Mouse (Mus musculus) megakaryocyte, adult 5-6 weeks (primary cell): ENCODE measurements around the gene Gm27179. TPM values are rescaled to one million over a fixed set of nuclear protein-coding genes. Genes with fewer than 3 reads are reported as not detected.
"Not testable (repeated sequence)": the region's sequence is repeated elsewhere in the genome, so short reads cannot be mapped to it uniquely, and the experiment has no call there.

Source experiments
- ATAC-seq: 2 replicates; pipeline ENCODE4 v1.8.0; 2016; ENCODE audit warnings: mild to moderate bottlenecking, inconsistent platforms; ENCODE audit not compliant: poor library complexity, severe bottlenecking
- total RNA-seq, 2 experiments: library from RNA; stranded (forward) in 1 of 2; stranded (reverse) in 1 of 2; fragments of 153-499, 151-499 nt in 1 of 2; fragments of 221-1000, 200-1000 nt in 1 of 2; gene quantifications; 2 replicates each; pipeline versions ENCODE4 v1.2.3 to v1.2.4; 2015 to 2017

The Gm27179 gene
- total RNA-seq, 2 experiments from 2014 or later = not detected

DNA sequence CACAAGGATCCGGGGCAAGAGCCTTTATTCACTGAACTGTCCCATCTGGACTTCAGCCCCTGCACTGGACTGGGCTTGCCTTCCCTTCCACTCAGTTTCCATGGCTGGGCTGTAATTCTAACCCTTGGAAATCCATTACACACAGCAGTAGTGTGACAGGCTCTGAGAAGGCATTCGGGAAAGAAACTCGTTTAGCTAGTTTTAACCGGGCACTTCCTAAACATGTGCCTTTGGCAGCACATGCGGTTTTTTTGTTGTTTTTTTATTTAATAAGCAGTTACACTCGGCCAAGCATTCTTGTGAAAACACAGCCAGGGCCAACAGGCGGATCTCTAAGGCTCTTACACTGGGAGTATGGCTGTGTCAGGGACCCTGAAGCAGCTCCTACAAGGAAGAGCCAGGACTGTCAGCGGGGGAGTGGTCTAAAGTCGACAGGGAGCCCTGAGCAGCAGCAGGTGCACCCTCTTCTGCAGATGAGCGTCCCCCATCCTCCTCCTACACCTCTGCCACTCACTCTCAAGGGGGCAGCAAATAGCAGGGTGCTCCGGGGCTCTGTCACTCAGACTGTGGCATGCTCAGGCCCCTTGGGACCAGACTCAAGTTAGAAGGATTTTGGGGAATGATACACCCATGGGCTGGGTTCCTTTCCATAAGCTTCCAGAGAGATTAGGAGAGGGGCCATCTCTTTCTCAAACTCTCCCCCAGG lies 38.3 kb downstream of the Gm27179 start:
- ATAC-seq = not testable (repeated sequence)

DNA sequence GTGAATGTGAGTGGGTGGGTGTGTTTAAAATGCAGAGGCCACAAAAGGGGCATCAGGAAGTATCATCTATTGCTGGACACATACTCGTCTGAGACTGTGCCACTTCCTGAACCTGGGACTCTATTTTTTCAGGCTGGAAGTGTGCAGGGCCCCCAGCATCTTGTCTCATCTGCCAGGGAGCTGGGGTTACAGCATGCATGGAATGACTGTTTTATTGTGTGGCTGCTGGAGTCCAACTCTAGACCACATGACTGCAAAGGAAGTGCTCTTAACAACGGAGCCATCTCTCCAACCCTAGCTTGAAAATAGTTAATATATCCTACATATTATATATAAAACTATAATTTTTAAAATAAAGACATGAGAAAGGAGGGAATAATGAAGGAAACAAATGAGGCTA lies 39.0 kb downstream of the Gm27179 start:
- not testable (repeated sequence) for ATAC-seq

DNA sequence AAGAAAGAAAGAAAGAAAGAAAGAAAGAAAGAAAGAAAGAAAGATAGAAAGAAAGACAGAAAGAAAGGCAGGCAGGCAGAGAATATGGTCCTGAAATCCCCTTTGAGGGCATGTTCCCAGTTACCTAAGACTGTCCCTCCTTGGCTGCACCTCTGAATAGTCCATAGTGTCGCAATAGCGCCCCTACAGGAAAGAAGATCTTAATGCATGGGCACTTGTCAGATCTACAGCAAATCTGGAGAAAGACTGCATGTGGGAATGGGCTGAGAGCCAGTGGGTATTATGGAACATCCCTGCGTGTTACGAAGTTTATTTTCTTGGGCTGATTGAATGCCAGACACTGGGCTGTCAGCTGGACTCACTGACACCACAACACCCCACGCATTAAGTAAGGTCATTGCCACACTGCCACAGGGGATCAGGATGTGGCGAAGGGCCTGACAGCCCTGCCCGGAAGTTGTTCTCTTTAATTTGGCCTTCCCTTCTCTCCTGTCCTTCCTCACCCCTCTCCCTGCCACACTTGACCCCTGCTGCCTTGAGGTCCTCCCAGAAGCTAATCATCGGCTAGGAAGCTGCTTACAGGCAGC lies 42.1 kb downstream of the Gm27179 start:
- peak; percentile 80 for ATAC-seq

DNA sequence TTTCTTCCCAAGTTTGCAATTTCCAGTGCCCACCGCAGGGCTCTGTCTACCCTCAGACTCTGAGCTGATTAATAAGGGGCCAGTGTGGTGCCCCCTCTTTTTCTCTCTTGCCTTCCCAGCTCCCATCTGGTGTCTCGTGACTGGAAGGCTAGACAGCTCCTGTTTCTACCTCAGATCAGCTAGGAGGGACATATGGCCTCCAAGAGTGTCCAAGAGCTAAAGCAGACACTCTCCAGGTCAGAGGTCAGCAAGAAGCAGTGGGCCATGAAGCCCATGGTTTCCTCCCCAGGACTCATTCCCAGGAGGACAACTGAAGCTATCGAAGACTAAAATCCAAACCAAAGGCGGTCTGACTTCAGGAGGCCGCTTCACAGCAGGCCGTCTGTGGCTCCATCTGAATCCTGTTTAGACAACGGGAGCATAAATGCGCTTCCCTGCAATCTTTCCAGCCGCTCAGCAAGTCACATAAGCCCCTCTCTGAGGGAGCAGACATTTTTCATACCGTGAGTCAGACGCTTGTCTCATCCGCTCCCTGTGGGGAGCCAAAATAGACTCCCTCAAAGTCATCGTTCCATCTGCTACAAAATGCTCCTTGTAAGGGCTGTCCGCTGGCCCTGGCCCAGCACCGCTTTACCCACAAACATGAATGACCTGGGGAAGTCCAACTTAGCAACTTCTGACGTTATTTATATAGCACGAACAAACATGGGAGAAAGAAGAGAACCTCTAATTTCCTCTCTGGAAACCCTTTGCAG lies 44.6 kb downstream of the Gm27179 start:
- not testable (repeated sequence) for ATAC-seq

DNA sequence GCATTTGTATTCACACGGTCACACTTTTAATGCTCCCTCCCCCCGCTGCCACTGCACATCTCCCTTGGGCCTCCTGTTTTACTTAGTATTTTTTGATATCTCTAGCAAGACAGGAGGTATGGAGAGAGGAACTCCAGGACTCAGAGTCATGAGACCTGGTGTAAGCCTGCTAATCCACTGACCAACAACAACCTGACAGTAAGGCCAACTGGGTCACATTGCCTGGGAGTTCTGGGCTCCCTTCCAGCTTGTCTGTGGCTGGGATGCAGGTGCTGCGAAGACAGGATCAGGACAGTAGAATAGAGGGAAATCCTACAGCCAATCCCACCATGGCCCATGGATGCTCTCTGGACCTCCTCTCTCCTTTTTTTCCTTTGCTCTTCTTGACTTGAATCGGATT lies 47.9 kb downstream of the Gm27179 start:
- not testable (repeated sequence) for ATAC-seq

Other genes starting within 250 kb of the Gm27179 start
- not detected in 2 replicates for gene Synb, start 218.2 kb downstream of the Gm27179 start, total RNA-seq (2015)
- gene Synb, start 218.2 kb downstream of the Gm27179 start, total RNA-seq (2017) = not detected in 2 replicates
- gene Gm16867, start 9.2 kb downstream of the Gm27179 start, total RNA-seq (2015) = 2.5 and 3.4 TPM in 2 replicates
- 1.2 and 1.6 TPM in 2 replicates for gene Gm16867, start 9.2 kb downstream of the Gm27179 start, total RNA-seq (2017)
- 2.1 and 2.5 TPM in 2 replicates for gene Entpd4b, start 42.9 kb upstream of the Gm27179 start, total RNA-seq (2015)
- gene Entpd4b, start 42.9 kb upstream of the Gm27179 start, total RNA-seq (2017) = 1.1 and 2.5 TPM in 2 replicates